Mouse (Mus musculus) right cerebral cortex, adult 2 months (tissue): ENCODE measurements around the gene Gpn2.
A peak's percentile ranks its signal among the peaks of the same experiment; 100 is the strongest.

Experiments
- DNase-seq, 2 experiments: peaks; one replicate each; pipeline ENCODE4 v3.0.0; 2021 to 2022; ENCODE audit warnings: low spot score in 2 of 2

Gpn2 gene

GRCm38 (mm10) chr4:133584059-133584951, at the start of gene Gpn2:
Gpn2 (plus strand) TSS chr4:133584362.
- peak; percentile 86 to 87 for DNase-seq

- no peak for DNase-seq
Observed at GRCm38 (mm10) chr4:133536081-133536480, 48.1 kb upstream of the Gpn2 start.

GRCm38 (mm10) chr4:133536652-133537051, 47.5 kb upstream of the Gpn2 start:
- no peak for DNase-seq

- peak; percentile 97 for DNase-seq
Observed at GRCm38 (mm10) chr4:133545272-133546231, 38.6 kb upstream of the Gpn2 start, which contains the start of gene Nudc. Nudc (minus strand) TSS chr4:133545996.

- DNase-seq: no peak
Observed at GRCm38 (mm10) chr4:133552029-133552428, 32.1 kb upstream of the Gpn2 start.

GRCm38 (mm10) chr4:133552768-133553447, 31.3 kb upstream of the Gpn2 start, which contains the start of gene Nr0b2:
Nr0b2 (plus strand) TSS chr4:133553376.
- no peak for DNase-seq

- no peak for DNase-seq
Observed at GRCm38 (mm10) chr4:133553448-133554330, 30.5 kb upstream of the Gpn2 start.

GRCm38 (mm10) chr4:133557041-133557717, 27.0 kb upstream of the Gpn2 start:
- DNase-seq: no peak

- DNase-seq: no peak
Observed at GRCm38 (mm10) chr4:133559846-133560245, 24.3 kb upstream of the Gpn2 start.

GRCm38 (mm10) chr4:133561622-133562021, 22.5 kb upstream of the Gpn2 start:
- DNase-seq: no peak

GRCm38 (mm10) chr4:133563123-133563571, 21.0 kb upstream of the Gpn2 start:
- DNase-seq: no peak

GRCm38 (mm10) chr4:133567251-133567650, 16.9 kb upstream of the Gpn2 start:
- DNase-seq: no peak

- DNase-seq: no peak
Observed at GRCm38 (mm10) chr4:133569291-133570065, 14.7 kb upstream of the Gpn2 start.

- no peak for DNase-seq
Observed at GRCm38 (mm10) chr4:133570066-133570466, 14.1 kb upstream of the Gpn2 start.

GRCm38 (mm10) chr4:133574070-133574842, 9.9 kb upstream of the Gpn2 start, which contains the start of gene Gpatch3:
Gpatch3 (plus strand) TSS chr4:133574745.
- peak; percentile 93 to 95 for DNase-seq

GRCm38 (mm10) chr4:133574843-133575202, 9.3 kb upstream of the Gpn2 start:
- no peak for DNase-seq

GRCm38 (mm10) chr4:133577983-133578382, 6.2 kb upstream of the Gpn2 start:
- no peak for DNase-seq

- no peak for DNase-seq
Observed at GRCm38 (mm10) chr4:133583690-133584058, 488 bp upstream of the Gpn2 start.
